Mouse (Mus musculus) ES-E14 (cell line): Measurements from ENCODE around the gene Tlr6. TPM values are rescaled to one million over a fixed set of nuclear protein-coding genes. Genes with fewer than 3 reads are reported as not detected.

ENCODE experiments used
- DNase-seq: peaks from one replicate; pipeline ENCODE4 v3.0.0-alpha.2; 2013; ENCODE audit warnings: low read depth, low spot score
- H3K27ac ChIP-seq: 2 replicates; pipeline ENCODE4 v1.5.1; 2012; ENCODE audit warnings: low read depth, mild to moderate bottlenecking, low read length, moderate library complexity, mixed read lengths; ENCODE audit not compliant: poor library complexity, insufficient read depth, severe bottlenecking
- H3K36me3 ChIP-seq: 2 replicates; pipeline ENCODE4 v1.6.1; 2012; ENCODE audit warnings: mild to moderate bottlenecking, low read length, moderate library complexity, mixed read lengths; ENCODE audit not compliant: control insufficient read depth, poor library complexity, insufficient read depth, severe bottlenecking
- H3K4me1 ChIP-seq, 2 experiments: fragments of 150-350 bp in 1 of 2; sonication (generic) in 1 of 2; 2 replicates each; pipeline ENCODE4 v1.6.1; 2012; ENCODE audit warnings: low read length in 2 of 2, mild to moderate bottlenecking in 1 of 2, mixed read lengths in 1 of 2; ENCODE audit not compliant: control insufficient read depth in 2 of 2, insufficient read depth in 2 of 2, poor library complexity in 1 of 2
- H3K4me3 ChIP-seq, 2 experiments: fragments of 150-350 bp in 1 of 2; sonication (generic) in 1 of 2; 2 replicates each; pipeline ENCODE4 v1.5.1; 2012; ENCODE audit warnings: low read length in 2 of 2, low read depth in 1 of 2, mild to moderate bottlenecking in 1 of 2, mixed read lengths in 1 of 2; ENCODE audit not compliant: insufficient read depth in 1 of 2, poor library complexity in 1 of 2, severe bottlenecking in 1 of 2
- H3K9ac ChIP-seq: 2 replicates; pipeline ENCODE4 v1.6.1; 2012; ENCODE audit warnings: low read depth, mild to moderate bottlenecking, low read length, mixed read lengths; ENCODE audit not compliant: poor library complexity, insufficient read depth, severe bottlenecking
- H3K9me3 ChIP-seq: fragments of 150-350 bp; sonication (generic); 2 replicates; pipeline ENCODE4 v1.6.1; 2012; ENCODE audit warnings: low read depth, mild to moderate bottlenecking, low read length; ENCODE audit not compliant: control insufficient read depth, insufficient read depth
- CHD2 ChIP-seq: IDR thresholded peaks from 2 replicates; pipeline ENCODE4 v1.6.1; 2014; ENCODE audit warnings: mild to moderate bottlenecking, low read depth, low read length, inconsistent platforms
- HCFC1 ChIP-seq: IDR thresholded peaks from 2 replicates; pipeline ENCODE4 v1.6.1; 2012; ENCODE audit warnings: low read length, inconsistent platforms, borderline replicate concordance; ENCODE audit not compliant: insufficient read depth
- MAFK ChIP-seq: IDR thresholded peaks from 2 replicates; pipeline ENCODE4 v1.6.1; 2014; ENCODE audit warnings: mild to moderate bottlenecking, low read depth, low read length, inconsistent platforms; ENCODE audit not compliant: insufficient read depth
- ZC3H11A ChIP-seq: IDR thresholded peaks from 2 replicates; pipeline ENCODE4 v1.6.1; 2012; ENCODE audit warnings: low read depth, mild to moderate bottlenecking, inconsistent platforms, low read length, borderline replicate concordance
- ZNF384 ChIP-seq: IDR thresholded peaks from 2 replicates; pipeline ENCODE4 v1.6.1; 2012; ENCODE audit warnings: low read depth, low read length, inconsistent platforms
- in situ Hi-C, 2 experiments: fragments of 600-800 bp; cut with MboI; formaldehyde crosslinking; loops; one replicate each; pipeline ENCODE4 v1.15.1; 2025; ENCODE audit warnings: low sequenced_read_pairs in 2 of 2, inconsistent platforms in 1 of 2; ENCODE audit not compliant: unreplicated experiment in 2 of 2
- total RNA-seq: library from RNA; depleted of rRNA; stranded (reverse); fragments of 300-350 nt; gene quantifications from 2 replicates; pipeline ENCODE4 v1.2.3, GENCODE M21; 2012

Tlr6 gene
- total RNA-seq, 1 experiment, result 0.13 TPM

DNA sequence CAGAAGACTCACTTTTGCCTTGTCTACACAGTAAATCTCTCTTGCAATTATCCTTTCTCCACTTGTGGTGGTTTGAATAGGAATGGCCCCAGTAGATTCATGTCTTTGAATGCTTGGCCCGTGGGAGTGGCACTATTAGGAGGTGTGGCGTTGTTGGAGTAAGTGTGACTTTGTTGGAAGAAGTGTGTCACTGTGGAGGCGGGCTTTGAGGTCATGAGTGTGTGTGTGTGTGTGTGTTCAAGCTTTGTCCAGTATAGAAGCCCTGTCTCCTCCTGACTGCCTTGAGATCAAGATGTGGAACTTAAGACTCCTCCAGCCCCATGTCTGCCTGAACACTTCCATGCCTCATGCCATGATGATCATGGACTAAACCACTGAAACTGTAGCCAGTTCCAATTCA, 3.8 kb upstream of the Tlr6 start:
- Histone ChIP-seq H3K36me3 (no peaks in the 10 kb centered on the region), H3K9me3 (no peaks in the 10 kb centered on the region), H3K4me1 (peaks cover 0 to 5% of the 10 kb centered on the region in 2 experiments; a peak in 1 of 4 replicates), H3K9ac (no peak overlapping the region), H3K27ac (no peak overlapping the region), H3K4me3 (no peak overlapping the region)
- no peak for DNase-seq
- TF ChIP-seq MAFK, result no peak
- no peak for TF ChIP-seq HCFC1
- no peak for TF ChIP-seq ZNF384
- no peak for TF ChIP-seq CHD2
- no peak for TF ChIP-seq ZC3H11A
- in situ Hi-C loops, result no loop called here

DNA sequence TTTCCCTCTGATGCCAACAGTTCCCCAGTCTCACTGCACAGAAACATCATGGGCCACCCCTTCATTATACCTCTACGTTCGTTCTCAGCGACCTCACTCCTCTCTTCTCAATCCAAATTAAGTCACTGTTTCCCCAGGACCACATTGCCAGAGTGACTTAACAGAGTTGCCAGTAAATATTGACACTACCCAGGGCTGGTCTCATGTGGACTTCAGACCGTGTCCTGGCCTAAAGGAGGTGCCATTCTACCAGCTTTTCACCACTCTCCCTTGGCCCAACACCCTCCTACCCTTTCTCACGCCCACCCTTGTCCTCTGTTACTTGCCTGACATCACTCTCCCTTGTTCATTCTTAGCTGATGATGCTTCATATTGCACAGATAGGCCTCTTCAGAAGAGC, 3.4 kb upstream of the Tlr6 start:
- no peak for DNase-seq
- no peaks in the 10 kb centered on the region for H3K36me3 ChIP-seq
- in situ Hi-C loops, result no loop called here
- TF ChIP-seq ZNF384, result no peak
- TF ChIP-seq CHD2, result no peak
- TF ChIP-seq ZC3H11A, result no peak
- no peak for TF ChIP-seq MAFK
- no peak for TF ChIP-seq HCFC1
- no peak overlapping the region for H3K4me3 ChIP-seq
- H3K27ac ChIP-seq, result no peak overlapping the region
- no peak overlapping the region for H3K9ac ChIP-seq
- H3K4me1 ChIP-seq, result peaks cover 0 to 5% of the 10 kb centered on the region in 2 experiments; a peak in 1 of 4 replicates
- H3K9me3 ChIP-seq, result no peaks in the 10 kb centered on the region

- H3K27ac ChIP-seq, result no peak overlapping the region
- DNase-seq, result no peak
- TF ChIP-seq HCFC1 (no peak), ZNF384 (no peak), MAFK (no peak), ZC3H11A (no peak), CHD2 (no peak)
- no peaks in the 10 kb centered on the region for H3K9me3 ChIP-seq
- no peak overlapping the region for H3K9ac ChIP-seq
- in situ Hi-C loops, result no loop called here
- H3K4me3 ChIP-seq, result no peak overlapping the region
- no peaks in the 10 kb centered on the region for H3K4me1 ChIP-seq
- no peaks in the 10 kb centered on the region for H3K36me3 ChIP-seq
These were observed 1.0 kb upstream of the Tlr6 start for GRCm38 (mm10) chr5:64960857-64961391.

DNA sequence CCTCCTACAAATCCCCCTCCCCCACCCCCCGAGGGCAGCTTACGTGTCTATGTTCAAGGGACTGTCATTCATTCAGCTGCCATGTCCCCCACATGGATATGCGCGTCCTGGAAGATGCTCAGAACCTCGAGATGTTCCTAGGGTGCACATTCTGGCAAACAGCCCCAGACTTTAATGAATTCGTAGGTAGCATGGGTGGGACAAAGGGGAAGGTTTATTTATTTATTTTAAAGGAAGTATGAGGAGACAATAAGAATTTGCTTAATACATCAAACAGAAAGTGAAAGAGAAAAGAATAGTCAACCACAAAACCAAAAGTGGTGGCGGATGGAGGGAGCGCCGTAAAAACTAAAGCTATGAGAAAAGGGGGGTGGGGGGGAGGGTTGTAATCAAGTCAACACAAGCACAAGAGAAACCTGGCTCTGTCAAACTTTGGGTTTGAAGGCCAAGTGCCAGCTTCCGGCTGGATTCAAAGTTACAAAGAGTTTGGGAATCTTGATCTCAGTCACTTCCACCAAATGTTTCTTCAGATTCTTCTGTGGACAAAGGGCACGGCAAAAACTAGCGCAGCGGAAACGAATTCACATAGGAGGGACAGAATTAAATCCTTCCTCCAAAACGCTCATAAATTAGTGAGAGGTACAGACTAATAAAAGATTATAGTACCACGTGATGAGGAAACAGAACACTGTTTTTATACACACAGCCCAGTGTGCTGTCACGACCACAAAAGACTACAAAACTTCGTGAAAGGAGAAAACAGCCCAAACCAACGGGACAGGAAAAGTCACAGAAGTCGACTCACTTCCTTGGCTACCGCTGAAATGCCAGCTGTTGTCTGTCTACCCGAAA, 680 bp downstream of the Tlr6 start:
- Histone ChIP-seq H3K9ac (no peak overlapping the region), H3K4me3 (no peak overlapping the region), H3K27ac (no peak overlapping the region), H3K9me3 (no peaks in the 10 kb centered on the region), H3K36me3 (no peaks in the 10 kb centered on the region), H3K4me1 (no peaks in the 10 kb centered on the region)
- in situ Hi-C loops, result no loop called here
- TF ChIP-seq ZC3H11A (no peak), HCFC1 (no peak), CHD2 (no peak), ZNF384 (no peak), MAFK (no peak)
- no peak for DNase-seq
